9 mouse cellular contexts compared by ENCODE assay signal in genomic region chr19:59418024-59418423, GRCm38 (mm10). TPM values are rescaled to one million over a fixed set of nuclear protein-coding genes. Genes with fewer than 3 reads are reported as not detected.
DNase-seq lines count a peak whose midpoint lies in the region; ATAC-seq and TF ChIP-seq lines count a peak whose summit lies in the region.
"Had no signal": no experiment of that assay in that cellular context is flagged by ENCODE, and none has a peak within 500 bp of the region (broad histone marks: within the 10 kb centered on the region; RNA-seq: fewer than 3 reads in every experiment).

No protein-coding gene starts in this region.

- peak; percentile 80 for TF ChIP-seq CTCF in liver, postnatal 0 days (IDR thresholded peaks at IDR 0.05; ENCODE audit: low read depth)

- H3K27ac ChIP-seq in forebrain, embryonic 10.5 days: peak overlapping the region; percentile 54; the same call in 1 of the 2 replicates
- no peak overlapping the region for H3K27ac ChIP-seq in heart, embryonic 13.5 days (replicated peaks)
- H3K27ac ChIP-seq in liver, postnatal 0 days (ENCODE audit: low read depth): no peak overlapping the region
- H3K27ac ChIP-seq in neural tube, embryonic 15.5 days (replicated peaks): no peak overlapping the region

- H3K36me3 ChIP-seq in forebrain, embryonic 10.5 days (replicated peaks): no peaks in the 10 kb centered on the region
- H3K36me3 ChIP-seq in heart, embryonic 13.5 days: no peaks in the 10 kb centered on the region
- H3K36me3 ChIP-seq in liver, postnatal 0 days (replicated peaks; ENCODE audit: insufficient read depth, low read length): no peaks in the 10 kb centered on the region
- H3K36me3 ChIP-seq in neural tube, embryonic 15.5 days: no peaks in the 10 kb centered on the region

- peaks cover 37% of the 10 kb centered on the region for H3K4me1 ChIP-seq in forebrain, embryonic 10.5 days
- peaks cover 4% of the 10 kb centered on the region for H3K4me1 ChIP-seq in heart, embryonic 13.5 days
- H3K4me1 ChIP-seq in liver, postnatal 0 days (ENCODE audit: insufficient read depth): no peaks in the 10 kb centered on the region
- peaks cover 7% of the 10 kb centered on the region; the same call in 1 of the 2 replicates for H3K4me1 ChIP-seq in neural tube, embryonic 15.5 days
- H3K4me1 ChIP-seq: megakaryocyte, embryonic 14.5 days had no signal

- 2% methylated on average over 15 of the region's 15 CpGs for WGBS in forebrain, embryonic 10.5 days
- WGBS in heart, embryonic 13.5 days: 1% methylated on average over 15 of the region's 15 CpGs
- WGBS in liver, postnatal 0 days (ENCODE audit: insufficient replicate concordance): 3% methylated on average over 15 of the region's 15 CpGs
- 2% methylated on average over 15 of the region's 15 CpGs for WGBS in neural tube, embryonic 15.5 days

- H3K27me3 ChIP-seq in forebrain, embryonic 10.5 days (ENCODE audit: poor library complexity, severe bottlenecking): peaks cover 50% of the 10 kb centered on the region
- H3K27me3 ChIP-seq in heart, embryonic 13.5 days (replicated peaks): peaks cover 92% of the 10 kb centered on the region
- H3K27me3 ChIP-seq in liver, postnatal 0 days (ENCODE audit: insufficient read depth, low read length): 0 out of 2 replicates have a peak, but pooled peaks cover 3% of the 10 kb centered on the region
- peaks cover 8% of the 10 kb centered on the region for H3K27me3 ChIP-seq in neural tube, embryonic 15.5 days (replicated peaks)

- DNase-seq in ES-CJ7 (ENCODE audit: low read depth, low spot score): peak; percentile 84
- peak; percentile 62 for DNase-seq in c-Kit-positive CD71-positive TER-119-negative erythroid progenitor cells, embryonic 14.5 days (ENCODE audit: low read depth)
- DNase-seq in forebrain, embryonic 10.5 days (ENCODE audit: extremely low spot score, low spot score): peak; percentile 92
- DNase-seq in kidney, postnatal 36 days: peak; percentile 82 to 94
- peak; percentile 88 for DNase-seq in liver, postnatal 0 days
- DNase-seq in thymus, adult 18-20 months: peak; percentile 60 to 65

- no peaks in the 10 kb centered on the region for H3K9me3 ChIP-seq in forebrain, embryonic 10.5 days
- H3K9me3 ChIP-seq in heart, embryonic 13.5 days: no peaks in the 10 kb centered on the region
- H3K9me3 ChIP-seq in liver, postnatal 0 days (ENCODE audit: low read length): no peaks in the 10 kb centered on the region
- no peaks in the 10 kb centered on the region for H3K9me3 ChIP-seq in neural tube, embryonic 15.5 days (replicated peaks)

- no peak for TF ChIP-seq EP300 in liver, postnatal 0 days (IDR thresholded peaks at IDR 0.05; ENCODE audit: low read depth)

- peak overlapping the region; percentile 31 for H3K4me2 ChIP-seq in heart, embryonic 13.5 days
- H3K4me2 ChIP-seq in liver, postnatal 0 days (ENCODE audit: low read depth, low read length): no peak overlapping the region
- peak overlapping the region; percentile 46 for H3K4me2 ChIP-seq in neural tube, embryonic 15.5 days

- ATAC-seq in heart, embryonic 13.5 days (ENCODE audit: extremely low read depth, insufficient number of reproducible peaks, low FRiP score, low TSS enrichment): no peak
- ATAC-seq in liver, postnatal 0 days: no peak; the same call in 1 of the 2 replicates
- peak; percentile 63 for ATAC-seq in neural tube, embryonic 15.5 days (ENCODE audit: low FRiP score)

- H3K9ac ChIP-seq in heart, embryonic 13.5 days: no peak overlapping the region
- no peak overlapping the region for H3K9ac ChIP-seq in liver, postnatal 0 days (replicated peaks)
- no peak overlapping the region for H3K9ac ChIP-seq in neural tube, embryonic 15.5 days (replicated peaks)

- H3K4me3 ChIP-seq in forebrain, embryonic 10.5 days: 0 out of 2 replicates have a peak overlapping the region, but pooled peaks have one; percentile 13
- no peak overlapping the region for H3K4me3 ChIP-seq in heart, embryonic 13.5 days
- no peak overlapping the region for H3K4me3 ChIP-seq in liver, postnatal 0 days (ENCODE audit: low read depth, low read length)
- peak overlapping the region; percentile 23 for H3K4me3 ChIP-seq in neural tube, embryonic 15.5 days (replicated peaks)
- H3K4me3 ChIP-seq: megakaryocyte, embryonic 14.5 days had no signal

RNA-seq across cellular contexts. Expression of gene Emx2, which starts 40.1 kb away (rescaled TPM):
- 44.1 and 48.1 TPM in 2 replicates for polyA plus RNA-seq in forebrain, embryonic 10.5 days (2016; fragmentation: Nextera tagmentation; extraction: Ambion mirVana)
- not detected in 2 replicates for polyA plus RNA-seq in heart, embryonic 13.5 days (2015; fragmentation: Nextera tagmentation; extraction: Ambion mirVana)
- not detected in 2 replicates for polyA plus RNA-seq in liver, postnatal 0 days (2015; fragmentation: Nextera tagmentation; extraction: Ambion mirVana)
- 0.06 TPM in 1 of 2 replicates, not detected in the other for polyA plus RNA-seq in neural tube, embryonic 15.5 days (2015; fragmentation: Nextera tagmentation; extraction: Ambion mirVana)

Comparison
In these comparisons a context has a peak if more than half of its experiments do, and no peak if none do; other contexts are left out.
1. H3K4me3 ChIP-seq: peak in forebrain, embryonic 10.5 days (single experiment) and neural tube, embryonic 15.5 days (single experiment); none in heart, embryonic 13.5 days (single experiment) and liver, postnatal 0 days (single experiment).
2. RNA of gene Emx2, which starts 40.1 kb away (polyA plus RNA-seq): 44.1 to 48.1 TPM in forebrain, embryonic 10.5 days; 0.06 TPM in neural tube, embryonic 15.5 days, not detected in heart, embryonic 13.5 days and not detected in liver, postnatal 0 days; every median in the first group is over 10 times any median in the second.
3. Peak in every context shown above with its lines, with median percentiles within 50 percentile points of each other: DNase-seq.